Mouse (Mus musculus): ENCODE measurements at regions not wholly inside any gene's neighbourhood (a gene's known extent, or its start where the extent isn't known, plus 50 kb on each side); places are given as distances from the start of the nearest gene placed in this dataset.

DNA sequence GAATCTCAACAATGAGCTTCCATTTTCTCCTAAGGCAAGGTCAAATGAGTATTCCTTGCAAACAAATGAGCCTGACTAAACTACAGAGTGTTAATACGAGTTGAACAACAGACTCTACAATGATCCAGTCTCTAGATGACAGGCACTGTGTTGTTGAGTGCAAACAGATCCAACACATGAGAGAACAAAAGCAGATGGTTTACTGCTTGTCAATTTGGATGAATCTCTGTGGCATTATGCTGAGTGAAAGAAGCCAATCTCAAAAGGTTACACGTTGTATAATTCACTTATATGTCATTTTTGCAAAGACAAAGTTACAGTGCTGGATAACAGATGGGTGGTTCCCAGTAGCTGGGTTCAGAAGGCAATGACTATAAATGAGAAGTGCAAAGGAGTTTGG lies 217.1 kb upstream of the Gm6657 start:
- DNase-seq = no peak

DNA sequence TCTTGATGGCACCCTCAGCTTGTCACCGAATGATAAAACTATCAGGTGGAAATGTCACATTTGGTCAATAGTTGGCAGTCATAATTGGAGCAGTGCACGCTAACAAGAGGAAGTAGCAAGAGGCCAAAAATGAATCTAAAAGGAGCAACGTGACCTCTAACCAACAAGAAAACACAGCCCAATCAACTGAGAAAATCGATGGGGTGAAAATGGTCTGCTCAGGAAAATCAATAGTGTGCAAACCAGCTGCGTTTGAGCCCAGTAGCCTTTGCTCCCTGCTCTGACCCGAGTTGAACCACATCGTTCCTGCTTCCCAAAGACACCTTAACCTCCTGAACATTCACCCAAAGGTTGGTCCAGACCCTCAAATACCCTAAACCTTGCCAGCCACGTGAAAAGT lies 207.3 kb upstream of the Gm6657 start:
- no peak for DNase-seq

DNA sequence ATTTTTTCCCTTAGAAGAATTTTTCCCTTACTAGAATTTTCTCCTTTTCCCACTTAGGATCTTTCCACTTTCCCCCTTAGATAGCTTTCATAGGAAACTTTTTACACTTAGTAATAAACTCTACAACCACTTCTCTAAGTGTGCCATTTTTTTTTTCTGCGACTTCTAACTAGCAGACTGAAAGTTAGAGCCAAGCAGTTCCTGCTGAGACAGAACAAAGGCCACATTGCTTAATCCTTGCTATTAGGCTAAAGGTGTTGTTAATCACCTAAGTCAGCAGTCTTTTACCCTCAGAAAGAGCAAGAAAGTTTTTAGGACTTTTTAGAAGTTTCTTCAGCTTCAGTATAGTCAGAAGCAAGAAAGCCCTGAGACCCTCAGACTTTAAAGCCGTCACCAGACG lies 204.3 kb upstream of the Gm6657 start:
- no peak for DNase-seq

DNA sequence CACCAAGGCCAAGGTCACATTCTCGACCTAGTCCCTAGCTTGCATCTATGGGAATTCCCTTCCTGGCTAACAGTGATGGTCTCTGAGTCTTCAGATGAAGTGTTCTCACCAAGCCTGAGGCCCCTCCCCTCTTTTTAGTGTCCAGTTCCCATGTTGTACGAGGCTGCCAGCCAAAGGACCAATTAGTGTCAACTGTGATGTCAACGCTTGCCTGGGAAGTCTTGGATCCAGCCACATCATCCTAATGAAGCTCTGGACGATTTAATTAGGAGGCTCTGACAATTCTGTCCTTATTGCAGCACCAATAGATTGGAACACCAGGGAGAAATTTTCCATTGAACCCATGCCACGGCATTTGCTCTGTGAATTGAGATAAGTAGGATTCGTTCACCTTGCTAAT lies 202.4 kb upstream of the Gm6657 start:
- no peak for DNase-seq

DNA sequence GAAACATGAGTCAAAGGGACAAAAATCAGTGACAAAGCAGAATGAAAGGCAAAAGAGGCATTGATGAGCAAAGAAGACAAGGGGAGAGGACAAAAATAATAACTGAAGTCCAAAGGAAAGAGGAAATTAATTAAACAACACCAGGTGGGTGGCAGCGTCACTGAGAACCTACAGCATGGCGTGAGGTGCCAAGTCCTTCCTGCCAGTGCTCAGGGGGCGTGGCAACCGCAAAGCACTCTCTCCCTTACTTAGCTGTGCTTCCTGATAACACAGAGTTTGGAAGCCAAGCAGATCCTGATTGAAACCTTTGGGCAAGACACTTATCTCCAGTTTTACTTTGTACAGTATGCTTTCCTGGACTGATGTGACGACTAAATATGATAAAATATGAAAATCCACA lies 199.9 kb upstream of the Gm6657 start:
- DNase-seq = no peak

DNA sequence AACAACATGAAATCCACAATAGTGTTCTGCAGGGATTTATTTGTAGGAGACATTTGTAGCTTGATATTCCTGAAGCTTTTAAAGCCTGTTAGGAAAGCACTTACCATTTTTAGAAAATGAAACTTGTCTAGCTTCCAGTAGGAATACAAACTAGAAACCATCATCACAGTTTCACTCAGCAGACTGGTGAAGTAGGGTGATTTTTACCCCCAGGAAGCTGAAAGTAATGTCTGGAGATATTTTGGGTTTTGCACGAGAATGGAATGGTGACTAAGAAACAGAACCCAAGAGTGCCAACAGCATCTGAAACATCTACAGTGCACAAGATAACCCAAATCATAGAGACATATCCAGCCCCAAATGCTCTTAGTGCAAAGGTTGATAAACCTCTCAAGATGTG lies 196.1 kb upstream of the Gm6657 start:
- no peak for DNase-seq

DNA sequence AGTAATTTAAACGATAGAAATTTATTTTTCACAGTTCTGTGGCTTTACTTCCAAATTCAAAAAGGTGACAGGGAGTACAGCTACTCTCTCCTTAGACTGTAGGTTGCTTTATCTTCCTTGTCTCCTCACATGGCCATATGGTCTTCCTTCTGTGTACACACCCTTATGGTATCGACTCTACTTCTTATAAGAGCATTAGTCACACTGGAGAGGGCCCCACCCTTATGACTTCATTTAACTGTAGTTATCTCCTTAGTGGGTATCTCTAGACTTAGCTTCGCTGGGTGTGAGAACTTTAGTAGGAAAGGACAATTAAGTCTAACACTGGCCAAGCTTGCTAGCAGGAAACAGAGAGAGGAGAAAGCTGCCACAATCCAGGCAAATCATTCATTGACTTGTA lies 193.6 kb upstream of the Gm6657 start:
- no peak for DNase-seq

DNA sequence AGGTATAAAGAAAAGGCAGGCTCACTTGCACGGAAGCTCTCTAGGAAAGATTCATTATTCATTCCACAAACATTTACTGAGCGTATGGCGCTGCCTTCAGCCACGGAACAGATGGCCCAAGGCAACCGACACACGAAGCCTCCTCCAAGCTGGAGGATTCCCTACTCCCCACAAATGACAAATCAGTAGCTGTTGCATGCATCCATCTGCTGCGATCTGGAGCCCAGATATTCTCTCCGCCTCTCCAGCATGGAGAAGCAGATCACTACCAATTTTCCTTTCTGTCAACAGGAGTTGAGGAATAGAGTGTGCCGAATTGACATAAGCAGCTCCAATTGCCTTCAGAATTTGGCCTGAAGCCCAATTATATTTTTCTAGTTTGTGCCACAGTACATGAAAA lies 192.2 kb upstream of the Gm6657 start:
- no peak for DNase-seq

DNA sequence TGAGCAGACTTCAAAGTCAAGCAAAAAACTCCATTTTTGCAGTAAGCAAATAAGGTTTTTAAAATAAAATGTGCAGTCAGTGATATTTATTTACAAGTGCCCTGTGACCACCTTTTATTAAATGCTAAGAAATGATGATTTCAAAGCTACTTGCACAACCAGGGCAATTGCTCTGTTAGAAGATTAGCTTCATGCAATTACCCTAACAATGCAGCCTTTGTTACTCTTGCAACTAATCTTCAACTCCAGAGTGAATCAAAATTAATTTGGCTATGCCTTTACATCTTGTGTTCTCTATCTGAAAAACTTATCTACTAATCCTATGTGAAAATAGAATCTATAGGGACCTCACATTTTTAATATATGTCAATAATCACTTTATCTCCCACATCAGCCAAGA lies 160.3 kb upstream of the Gm6657 start:
- no peak for DNase-seq

DNA sequence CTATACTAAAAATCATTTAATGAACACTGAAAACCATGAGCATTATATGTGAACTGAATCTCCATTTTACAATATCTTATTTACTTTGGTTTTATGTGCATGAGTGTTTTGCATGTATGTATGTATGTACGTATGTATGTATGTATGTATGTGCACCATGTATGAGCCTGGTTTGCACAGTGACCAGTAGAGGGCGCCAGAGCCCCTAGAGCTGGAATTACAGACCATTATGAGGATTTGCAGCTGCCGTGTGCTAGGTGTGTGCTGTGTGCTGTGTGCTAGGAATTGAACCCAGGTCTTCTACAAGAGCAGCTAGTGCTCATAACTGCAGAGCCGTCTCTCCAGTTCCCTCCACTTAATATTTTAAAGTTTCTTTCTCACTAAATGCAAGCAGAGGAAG lies 147.5 kb upstream of the Gm6657 start:
- no peak for DNase-seq

DNA sequence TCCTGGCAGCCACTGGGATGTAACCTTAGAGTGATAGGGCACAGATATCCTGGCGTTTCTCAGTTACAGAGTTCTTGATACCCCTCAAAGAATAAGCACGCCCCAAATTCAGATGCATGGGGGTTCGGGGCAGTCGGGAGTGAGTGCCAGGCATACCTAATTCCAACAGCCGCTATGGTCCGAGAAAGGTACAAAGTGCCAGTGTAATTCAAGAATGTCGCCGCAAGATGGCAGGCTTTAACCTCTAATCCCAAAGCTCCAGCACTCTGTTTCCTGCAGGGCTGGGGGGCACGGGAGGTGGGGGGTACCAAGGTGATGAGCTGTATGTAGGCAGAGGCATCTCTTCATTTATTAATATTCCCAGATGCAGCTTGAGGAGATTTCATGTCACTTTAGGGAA lies 138.1 kb upstream of the Gm6657 start:
- peak; percentile 28 for DNase-seq

DNA sequence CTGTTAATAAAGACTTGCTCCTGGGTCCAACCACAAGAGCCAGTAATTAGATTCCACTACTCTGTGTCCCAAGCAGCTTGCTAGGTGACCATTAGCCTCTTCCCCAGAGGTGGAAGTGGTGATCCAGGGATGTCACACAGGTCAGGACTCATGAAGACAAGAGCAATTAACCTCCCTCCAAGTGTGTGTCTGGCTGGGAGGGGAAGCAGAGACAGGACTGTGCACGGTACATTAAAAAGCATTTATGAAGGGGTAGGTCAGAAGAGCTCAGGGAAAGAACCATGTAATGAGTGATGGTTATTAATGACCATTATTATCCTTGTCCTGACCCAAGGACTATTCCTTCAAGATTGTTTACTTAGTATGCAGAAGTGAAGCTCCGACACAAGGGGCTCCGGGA lies 136.9 kb upstream of the Gm6657 start:
- no peak for DNase-seq

DNA sequence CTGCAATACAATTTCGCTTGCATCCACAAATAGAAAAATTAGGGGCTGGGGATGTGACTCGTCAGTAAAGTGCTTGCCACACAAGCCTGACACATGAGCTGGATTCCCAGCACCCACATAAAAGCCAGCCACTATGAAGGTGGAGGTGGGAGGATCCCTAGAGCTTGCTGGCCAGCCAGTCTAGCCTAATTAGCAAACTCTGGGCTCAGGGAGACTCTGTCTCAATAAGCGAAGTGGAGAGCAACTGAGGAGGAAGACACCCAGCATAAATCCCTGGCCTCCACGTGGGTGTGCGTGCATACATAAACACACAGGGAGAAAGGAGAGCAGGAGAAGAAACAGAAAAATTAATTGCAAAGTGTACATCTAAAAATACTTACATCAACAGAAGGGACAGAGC lies 134.1 kb upstream of the Gm6657 start:
- DNase-seq = no peak

DNA sequence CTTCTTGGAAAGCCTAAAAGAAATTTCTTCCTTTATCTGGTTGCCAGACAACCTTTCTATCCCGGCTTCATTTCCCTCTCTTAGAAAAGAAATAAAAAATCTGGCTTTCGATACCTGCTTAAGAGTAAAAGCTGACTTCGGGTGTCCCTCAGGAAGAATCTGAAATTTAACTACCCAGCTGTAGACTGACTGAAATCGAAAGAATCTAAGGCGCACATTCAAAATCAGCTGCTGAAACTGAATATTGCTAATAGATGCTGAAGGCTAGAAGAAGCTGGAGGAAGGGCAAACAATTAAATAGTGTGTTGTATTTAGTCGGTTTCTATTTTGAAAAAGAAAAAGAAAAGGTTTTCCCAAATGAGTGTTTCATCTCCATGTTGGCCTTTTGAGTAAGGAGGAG lies 128.0 kb upstream of the Gm6657 start:
- DNase-seq = no peak

DNA sequence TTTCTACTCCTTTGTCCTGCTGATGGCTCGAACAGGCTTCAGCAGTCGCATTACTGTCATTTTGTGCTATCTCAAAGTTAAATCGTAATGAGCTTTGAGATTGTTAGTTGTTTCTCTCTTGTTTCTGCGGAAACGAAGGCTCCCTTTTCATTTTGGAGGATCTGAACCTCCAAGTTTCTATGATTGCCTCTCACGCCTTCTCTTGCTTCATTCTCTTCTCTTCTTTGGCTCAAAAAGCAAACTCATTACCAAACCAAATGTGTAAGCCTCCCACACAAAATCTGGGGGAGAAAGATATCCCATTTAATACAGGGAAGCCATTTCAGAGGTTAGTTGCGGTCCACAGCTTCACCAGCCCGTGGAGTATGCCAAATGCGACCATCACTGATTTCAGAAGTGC lies 121.1 kb upstream of the Gm6657 start:
- DNase-seq = no peak

DNA sequence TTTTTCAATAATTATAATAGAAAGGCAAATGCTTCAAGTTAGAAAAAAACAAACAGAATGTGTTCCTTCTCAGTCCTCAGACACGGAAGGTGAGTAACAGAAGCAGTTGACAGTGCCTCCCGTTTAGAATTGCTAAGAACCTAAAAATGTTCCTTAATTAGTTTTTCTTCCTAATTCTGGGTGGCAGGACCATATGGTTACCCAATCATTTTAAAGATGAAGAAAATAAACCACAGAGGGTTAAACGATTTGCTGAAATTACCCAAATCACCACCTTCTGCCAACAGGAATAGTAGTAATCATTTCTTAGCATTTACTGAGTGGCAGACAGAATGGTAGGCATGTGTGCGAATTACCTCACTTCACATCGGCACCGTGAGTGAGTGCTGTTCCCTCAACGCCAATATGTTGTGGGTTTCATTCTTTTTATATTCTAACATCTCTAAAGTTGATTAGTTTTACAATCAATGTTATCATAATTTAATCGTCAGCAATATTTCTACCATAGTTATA lies 119.7 kb upstream of the Gm6657 start:
- DNase-seq = no peak

DNA sequence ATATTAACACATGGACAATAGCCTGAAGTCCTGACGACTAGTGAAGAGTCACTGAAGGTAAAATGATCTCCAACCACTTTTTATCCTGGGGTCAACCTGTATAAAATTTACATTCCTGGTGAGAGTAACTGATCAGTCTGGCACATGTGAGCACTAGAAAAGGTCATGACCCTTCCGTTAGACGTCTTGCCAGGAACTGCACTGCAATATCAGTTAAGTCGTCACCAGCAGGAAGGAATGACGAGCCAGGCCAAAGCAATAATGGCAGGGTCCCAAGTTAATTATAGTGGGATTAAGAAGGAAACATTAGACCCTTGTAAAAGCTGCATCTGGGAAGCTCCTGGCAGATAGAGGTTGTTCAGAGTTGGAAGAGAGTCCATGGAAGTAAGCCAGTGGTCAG lies 116.8 kb upstream of the Gm6657 start:
- no peak for DNase-seq

DNA sequence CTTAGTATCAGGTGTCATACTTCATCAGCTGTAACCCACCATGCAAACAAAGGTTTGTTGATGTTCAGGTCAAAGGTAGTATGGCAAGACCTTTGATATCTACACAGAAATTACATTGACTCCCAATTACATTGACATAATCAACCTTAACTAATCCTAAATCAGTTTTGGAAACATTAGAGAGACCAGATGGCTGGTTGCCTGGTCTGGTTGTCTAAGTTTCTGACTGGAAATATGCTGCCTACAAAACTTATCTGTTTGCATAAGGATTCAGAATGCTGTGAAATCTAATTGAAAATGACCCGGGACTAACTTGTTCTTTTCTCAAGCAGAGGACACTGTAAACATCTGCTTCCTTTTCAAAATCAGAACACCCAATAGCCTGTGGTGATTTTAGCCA lies 111.9 kb upstream of the Gm6657 start:
- no peak for DNase-seq

DNA sequence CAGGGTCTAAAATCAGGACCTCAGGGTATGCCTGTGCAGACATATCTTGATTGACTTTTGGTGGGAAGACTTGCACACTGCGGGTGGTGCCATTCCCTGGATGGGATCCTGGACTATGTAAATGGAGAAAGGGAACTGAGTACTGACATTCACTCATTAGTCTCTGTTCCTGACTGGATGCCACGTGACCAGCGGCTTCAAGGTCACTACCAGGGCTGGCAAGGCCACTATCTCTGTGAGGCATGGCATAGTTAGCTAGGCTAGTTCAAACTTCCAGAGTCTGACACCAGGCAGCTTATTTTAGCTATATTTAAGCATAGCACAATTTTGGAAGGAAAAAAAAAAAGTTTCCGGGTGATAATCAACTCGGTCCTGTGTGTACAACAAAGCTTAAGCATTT lies 108.0 kb upstream of the Gm6657 start:
- DNase-seq = peak; percentile 43

DNA sequence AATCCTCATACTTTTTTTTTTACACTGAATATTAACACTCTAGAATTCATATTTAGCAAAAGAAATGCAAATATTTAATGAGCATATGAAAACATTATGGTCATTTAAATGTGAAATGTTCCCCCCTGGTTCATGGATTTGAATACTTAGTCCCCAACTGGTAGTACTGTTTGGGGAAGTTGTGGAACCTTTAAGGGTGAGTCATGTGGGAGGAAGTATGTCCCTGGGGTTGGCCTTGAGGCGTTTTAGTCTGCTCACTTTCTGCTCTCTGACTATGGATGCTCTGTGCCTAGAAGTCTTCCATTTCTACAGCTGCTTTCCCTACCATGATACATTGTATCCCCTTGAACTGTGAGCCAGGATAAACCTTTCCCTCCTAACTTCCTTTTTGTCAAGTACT lies 106.1 kb upstream of the Gm6657 start:
- peak; percentile 32 for DNase-seq

DNA sequence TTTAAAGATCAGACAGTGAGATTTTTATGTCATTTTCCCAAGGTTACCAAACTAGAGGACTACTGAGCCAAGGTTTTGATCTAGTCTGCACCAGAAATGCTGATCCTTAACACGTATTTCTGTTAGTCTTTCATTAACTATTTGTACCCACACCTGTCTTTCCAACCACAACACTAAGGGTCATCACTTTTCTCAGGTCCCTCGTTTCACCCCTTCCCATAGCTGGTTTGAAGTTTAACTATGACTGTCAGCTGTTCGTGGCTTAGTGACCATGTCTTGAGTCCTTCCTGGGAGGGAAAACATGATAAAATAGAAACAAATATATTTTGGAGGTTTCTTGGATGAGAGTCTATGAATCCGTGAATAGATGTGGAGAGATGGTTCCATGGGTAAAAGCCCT lies 99.6 kb upstream of the Gm6657 start:
- DNase-seq = no peak

DNA sequence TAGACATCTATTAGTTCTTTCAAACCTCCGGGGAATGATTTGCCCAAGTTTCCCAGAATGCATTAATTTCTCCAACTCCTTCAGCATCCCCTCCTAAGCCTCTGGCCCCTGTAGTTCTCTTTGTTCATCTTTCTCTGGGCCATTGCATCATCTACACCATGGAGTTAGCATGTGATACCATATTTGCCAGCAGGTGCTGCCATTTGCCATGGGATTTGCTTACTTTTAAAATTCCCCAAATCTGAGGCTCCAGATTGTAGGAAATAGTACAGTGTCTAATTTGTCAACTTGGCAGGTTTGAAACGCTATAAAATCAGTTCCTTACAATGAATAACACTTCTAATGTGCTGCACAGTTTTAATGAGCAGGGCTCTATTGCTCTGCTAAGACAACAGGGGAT lies 98.7 kb upstream of the Gm6657 start:
- no peak for DNase-seq

DNA sequence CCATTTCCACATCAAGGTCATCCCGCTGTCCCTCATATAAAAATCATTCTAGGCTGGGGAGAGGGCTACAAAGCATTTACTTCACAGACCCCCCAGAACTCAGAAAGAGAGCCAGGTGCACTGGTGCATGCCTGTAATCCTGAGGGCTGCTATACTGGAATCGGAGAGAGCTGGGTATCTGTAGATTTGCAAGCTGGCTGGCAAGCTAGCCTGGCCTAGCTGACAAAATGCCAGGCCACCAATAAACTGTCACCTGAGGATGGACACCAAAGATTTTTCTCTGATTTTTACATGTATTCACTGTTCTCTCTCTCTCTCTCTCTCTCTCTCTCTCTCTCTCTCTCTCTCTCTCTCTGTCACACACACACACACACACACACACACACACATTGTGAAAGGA lies 98.1 kb upstream of the Gm6657 start:
- DNase-seq = no peak

DNA sequence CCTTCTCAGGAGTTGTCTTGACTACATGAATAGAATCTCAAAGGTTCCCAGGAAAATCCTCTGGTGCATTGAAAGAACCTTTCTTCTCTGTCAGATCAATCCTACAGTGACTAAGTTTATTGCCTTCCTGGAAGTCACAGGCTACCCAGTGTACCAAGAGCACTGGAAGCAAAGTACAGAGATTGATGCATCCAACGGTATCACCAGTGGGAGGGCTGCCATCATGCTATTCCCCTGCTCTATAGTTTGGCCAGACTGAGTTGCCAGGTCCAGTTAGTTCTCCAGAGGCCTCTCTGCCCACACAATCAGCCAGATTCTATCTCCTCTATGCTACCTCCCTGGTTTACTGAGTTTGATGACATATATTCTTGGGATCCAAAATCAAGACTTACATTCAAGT lies 96.9 kb upstream of the Gm6657 start:
- no peak for DNase-seq

DNA sequence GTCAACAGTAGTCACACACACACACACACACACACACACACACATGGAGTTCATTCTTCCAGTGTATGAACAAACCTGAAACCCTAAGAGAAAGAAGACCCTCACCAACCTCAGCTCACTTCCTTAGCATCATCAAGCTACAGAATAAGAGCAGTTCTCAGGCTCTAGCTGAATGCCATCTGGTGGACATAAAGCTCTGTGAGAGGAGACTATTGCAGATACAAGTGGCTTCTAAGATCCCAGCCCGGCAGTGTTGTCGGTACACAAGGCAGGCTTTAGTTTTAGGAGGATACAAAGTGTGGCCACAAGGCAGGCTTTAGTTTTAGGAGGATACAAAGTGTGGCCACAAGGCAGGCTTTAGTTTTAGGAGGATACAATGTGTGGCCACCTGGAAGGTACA lies 96.3 kb upstream of the Gm6657 start:
- DNase-seq = no peak

Measured in adrenal gland, adult 2 months (tissue).